Mouse (Mus musculus) limb, embryonic 12.5 days (tissue): ENCODE measurements around the gene Rimbp3. TPM values are rescaled to one million over a fixed set of nuclear protein-coding genes. Genes with fewer than 3 reads are reported as not detected.

ENCODE experiments used
- ATAC-seq: fragments of 200-750 bp; cut with Nextera tagmentation; 2 replicates; pipeline ENCODE4 v1.8.0; 2017; ENCODE audit warnings: low read depth, moderate TSS enrichment; ENCODE audit not compliant: insufficient number of reproducible peaks, insufficient read depth, low FRiP score, low TSS enrichment
- H3K27ac ChIP-seq: fragments of 300-500 bp; sonication (generic); 2 replicates; pipeline ENCODE4 v1.5.1; 2016; ENCODE audit warnings: mild to moderate bottlenecking, moderate library complexity
- H3K27me3 ChIP-seq: fragments of 300-500 bp; sonication (generic); 2 replicates; pipeline ENCODE4 v1.6.1; 2016; ENCODE audit warnings: mild to moderate bottlenecking, moderate library complexity
- H3K36me3 ChIP-seq: fragments of 300-500 bp; sonication (generic); 2 replicates; pipeline ENCODE4 v1.6.1; 2016; ENCODE audit warnings: mild to moderate bottlenecking, moderate library complexity
- H3K4me1 ChIP-seq: fragments of 300-500 bp; sonication (generic); replicated peaks from 2 replicates; pipeline ENCODE4 v1.6.1; 2016
- H3K4me2 ChIP-seq: fragments of 300-500 bp; sonication (generic); 2 replicates; pipeline ENCODE4 v1.6.1; 2016; ENCODE audit warnings: mild to moderate bottlenecking, moderate library complexity
- H3K4me3 ChIP-seq: fragments of 300-500 bp; sonication (generic); replicated peaks from 2 replicates; pipeline ENCODE4 v1.5.1; 2016; ENCODE audit warnings: mild to moderate bottlenecking
- H3K9ac ChIP-seq: fragments of 300-500 bp; sonication (generic); replicated peaks from 2 replicates; pipeline ENCODE4 v1.6.1; 2016; ENCODE audit warnings: mild to moderate bottlenecking, moderate library complexity
- H3K9me3 ChIP-seq: fragments of 300-500 bp; sonication (generic); 2 replicates; pipeline ENCODE4 v1.6.1; 2016; ENCODE audit warnings: mild to moderate bottlenecking, moderate library complexity
- WGBS: fragments of 180-500 bp; shearing (Covaris S2); methylation state at CpG from one replicate; pipeline ENCODE4 v1.1.7; 2016; 5-methylcytosine and 5-hydroxymethylcytosine counted together
- polyA plus RNA-seq: library from polyadenylated mRNA; unstranded; fragments of >200 nt; fragmentation: Nextera tagmentation; extraction: Ambion mirVana; gene quantifications from 2 replicates; pipeline ENCODE4 v1.2.1, GENCODE M21; 2016

Gene Rimbp3
- polyA plus RNA-seq, 1 experiment from 2014 or later: 0.85 TPM

GRCm38 (mm10) chr16:17239409-17239808, 31.0 kb downstream of the Rimbp3 start:
- Histone ChIP-seq H3K4me1 (peaks cover 51% of the 10 kb centered on the region), H3K4me3 (no peak overlapping the region), H3K36me3 (no peaks in the 10 kb centered on the region), H3K9me3 (no peaks in the 10 kb centered on the region), H3K9ac (no peak overlapping the region), H3K27ac (no peak overlapping the region), H3K27me3 (no peaks in the 10 kb centered on the region), H3K4me2 (no peak overlapping the region)
- 76% methylated on average over 2 of the region's 2 CpGs for WGBS
- no peak for ATAC-seq

DNA sequence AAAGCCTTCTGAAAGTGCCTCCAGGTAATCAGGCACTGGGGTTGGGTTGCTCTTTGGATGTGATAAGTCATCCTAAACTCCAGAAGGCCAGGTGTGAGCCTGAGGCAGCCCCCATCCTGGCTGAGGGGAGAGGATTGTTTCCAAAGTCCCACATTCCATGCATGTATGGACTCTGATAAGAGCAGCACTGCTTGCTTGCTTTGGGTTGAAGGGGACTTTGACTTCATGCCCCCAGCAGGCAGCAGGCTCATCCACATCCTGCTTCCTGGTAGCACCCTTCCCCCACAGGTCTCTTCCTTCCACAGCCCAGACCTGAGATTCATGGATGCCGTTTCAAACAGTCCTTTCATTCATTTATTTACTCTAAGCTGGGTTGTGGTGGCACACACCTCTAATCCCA, 35.3 kb downstream of the Rimbp3 start:
- 52% methylated on average over 1 of the region's 1 CpGs for WGBS
- Histone ChIP-seq H3K36me3 (no peaks in the 10 kb centered on the region), H3K27ac (no peak overlapping the region), H3K4me1 (peaks cover 30% of the 10 kb centered on the region), H3K9me3 (no peaks in the 10 kb centered on the region), H3K27me3 (no peaks in the 10 kb centered on the region), H3K4me3 (no peak overlapping the region), H3K9ac (no peak overlapping the region), H3K4me2 (no peak overlapping the region)
- no peak for ATAC-seq

DNA sequence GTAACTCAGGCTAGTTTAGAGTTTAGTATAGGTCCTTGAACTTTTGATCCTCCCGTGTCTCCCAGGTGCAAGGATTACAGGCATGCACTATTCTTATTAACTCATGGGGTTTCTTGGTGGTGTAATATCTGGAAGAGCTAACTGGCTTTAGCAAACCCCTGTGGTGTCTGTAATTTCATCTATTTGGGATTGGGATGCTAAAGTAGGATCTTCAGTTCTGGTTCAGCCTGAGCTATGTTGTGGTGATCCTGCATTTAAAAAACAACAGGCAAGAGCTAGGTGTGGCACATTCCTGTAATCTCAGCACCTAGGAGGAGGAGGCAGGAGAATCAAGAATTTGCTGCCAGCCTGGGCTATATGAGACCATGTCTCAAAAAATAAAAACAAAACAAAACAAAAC, 36.6 kb downstream of the Rimbp3 start:
- ATAC-seq: no peak
- no peak overlapping the region for H3K27ac ChIP-seq
- WGBS: 80% methylated on average over 1 of the region's 1 CpGs
- peaks cover 18% of the 10 kb centered on the region for H3K4me1 ChIP-seq
- no peaks in the 10 kb centered on the region for H3K9me3 ChIP-seq
- H3K36me3 ChIP-seq: no peaks in the 10 kb centered on the region
- no peak overlapping the region for H3K9ac ChIP-seq
- H3K4me2 ChIP-seq: no peak overlapping the region
- no peak overlapping the region for H3K4me3 ChIP-seq
- H3K27me3 ChIP-seq: no peaks in the 10 kb centered on the region

DNA sequence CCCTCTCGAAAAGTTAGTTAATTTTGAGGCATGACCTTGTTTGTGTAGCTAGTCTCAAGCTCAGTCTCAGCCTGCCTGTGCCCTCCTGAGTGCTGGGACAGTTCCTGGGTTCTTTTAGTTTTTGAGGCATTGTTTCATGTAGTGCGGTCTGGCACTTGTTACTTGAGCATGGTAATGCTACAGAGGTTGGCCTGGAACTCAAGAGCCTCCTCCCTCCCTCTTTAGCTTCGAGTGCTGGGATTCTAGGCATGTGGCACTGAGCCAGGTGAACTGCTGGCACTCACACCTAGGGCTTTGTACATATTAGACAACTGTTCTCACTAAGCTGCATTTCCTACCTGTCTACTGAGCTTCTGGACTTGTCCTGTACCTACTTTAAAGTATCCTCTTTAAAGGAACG, 39.3 kb downstream of the Rimbp3 start:
- no peaks in the 10 kb centered on the region for H3K27me3 ChIP-seq
- no peak for ATAC-seq
- H3K27ac ChIP-seq: no peak overlapping the region
- no peak overlapping the region for H3K4me3 ChIP-seq
- no peak overlapping the region for H3K9ac ChIP-seq
- no peak overlapping the region for H3K4me2 ChIP-seq
- H3K36me3 ChIP-seq: no peaks in the 10 kb centered on the region
- no peaks in the 10 kb centered on the region for H3K9me3 ChIP-seq
- 74% methylated on average over 4 of the region's 4 CpGs for whole genome bisulfite sequencing
- H3K4me1 ChIP-seq: peaks cover 28% of the 10 kb centered on the region

DNA sequence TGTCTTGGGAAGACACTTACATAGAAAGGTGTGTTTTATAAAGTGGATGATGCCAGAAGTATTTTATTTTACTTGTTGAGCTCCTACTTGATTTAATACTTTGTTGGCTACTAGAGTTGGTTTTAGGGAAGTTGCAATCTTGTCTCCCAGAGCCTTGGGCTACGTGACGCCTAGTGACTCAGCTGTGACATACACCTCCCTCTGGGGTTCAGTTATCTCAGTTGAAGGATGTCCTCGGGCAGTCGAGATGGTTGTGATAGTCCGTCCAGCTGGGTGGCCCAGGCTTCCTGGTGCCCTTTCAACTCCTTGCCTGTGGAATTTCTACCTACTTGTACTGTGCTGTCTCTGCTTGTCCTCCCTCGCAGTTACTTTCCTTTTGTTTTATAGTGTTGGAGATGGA, 40.7 kb downstream of the Rimbp3 start:
- peaks cover 36% of the 10 kb centered on the region for H3K4me1 ChIP-seq

DNA sequence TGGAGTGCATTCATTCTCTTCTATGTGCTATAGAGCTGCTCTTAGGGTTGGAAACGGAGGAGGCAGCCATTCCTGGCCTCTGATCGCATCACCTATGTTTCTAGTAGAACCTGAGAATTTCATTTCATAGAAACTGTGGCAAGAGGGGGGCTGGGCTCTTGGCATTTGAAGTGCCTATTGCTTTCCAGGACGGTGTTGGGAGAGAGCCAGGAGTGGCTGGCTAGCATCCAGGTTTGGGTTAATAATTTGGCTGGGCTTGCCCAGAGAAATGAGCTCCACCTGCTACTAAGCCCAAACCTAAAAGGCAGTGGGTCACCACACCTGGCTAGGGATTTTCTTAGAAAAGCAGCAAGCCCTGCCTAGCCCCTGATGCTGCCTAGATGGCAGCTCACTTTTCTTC, 43.1 kb downstream of the Rimbp3 start:
- no peak overlapping the region for H3K27ac ChIP-seq
- H3K9me3 ChIP-seq: no peaks in the 10 kb centered on the region
- peaks cover 15% of the 10 kb centered on the region for H3K36me3 ChIP-seq
- H3K27me3 ChIP-seq: no peaks in the 10 kb centered on the region
- H3K4me3 ChIP-seq: no peak overlapping the region
- ATAC-seq: 0 out of 2 replicates have a peak, but pooled peaks have one; percentile 18
- 67% methylated on average over 3 of the region's 3 CpGs for WGBS
- no peak overlapping the region for H3K9ac ChIP-seq
- H3K4me2 ChIP-seq: no peak overlapping the region
- peaks cover 48% of the 10 kb centered on the region for H3K4me1 ChIP-seq

More for the DNA sequence above, 40.7 kb downstream of the Rimbp3 start:
- WGBS: 72% methylated on average over 6 of the region's 6 CpGs
- no peaks in the 10 kb centered on the region for H3K36me3 ChIP-seq
- no peak overlapping the region for H3K27ac ChIP-seq
- no peak for ATAC-seq
- H3K27me3 ChIP-seq: no peaks in the 10 kb centered on the region
- no peaks in the 10 kb centered on the region for H3K9me3 ChIP-seq
- H3K9ac ChIP-seq: no peak overlapping the region
- H3K4me2 ChIP-seq: no peak overlapping the region
- no peak overlapping the region for H3K4me3 ChIP-seq

DNA sequence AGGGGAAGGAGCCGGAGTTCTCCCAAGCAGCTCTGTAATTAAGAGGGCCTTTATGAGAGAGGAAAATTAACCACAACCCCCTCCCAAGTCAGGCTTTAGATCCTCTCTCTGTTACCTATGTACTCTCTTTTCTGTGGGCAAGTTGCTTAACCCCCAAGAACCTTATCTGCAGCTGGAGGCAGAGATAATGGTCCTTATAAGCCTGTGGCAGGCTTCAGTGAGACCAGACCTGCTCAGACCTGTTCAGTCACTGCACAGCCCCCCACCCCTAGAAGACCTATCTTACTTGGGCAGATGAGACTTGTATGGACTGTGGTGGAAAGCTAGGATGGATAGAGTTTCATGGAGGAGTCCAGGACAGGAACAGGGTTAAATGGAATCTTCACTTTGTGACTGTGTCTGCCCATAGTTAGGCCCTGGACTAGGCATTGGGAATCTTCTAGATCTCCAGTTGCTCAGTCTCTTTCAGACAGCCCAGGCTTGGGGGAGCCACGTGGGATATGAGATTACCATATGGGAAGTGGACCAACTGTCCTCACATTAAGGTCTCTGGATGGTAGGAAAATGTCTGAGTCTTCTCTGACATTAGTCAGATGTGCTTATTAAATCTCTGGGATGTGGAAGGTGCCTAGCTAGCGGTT, 43.8 kb downstream of the Rimbp3 start:
- WGBS: 67% methylated on average over 3 of the region's 3 CpGs
- Histone ChIP-seq H3K9ac (no peak overlapping the region), H3K4me3 (no peak overlapping the region), H3K36me3 (peaks cover 22% of the 10 kb centered on the region), H3K9me3 (no peaks in the 10 kb centered on the region), H3K27ac (no peak overlapping the region), H3K4me1 (peaks cover 48% of the 10 kb centered on the region), H3K27me3 (no peaks in the 10 kb centered on the region), H3K4me2 (no peak overlapping the region)
- no peak for ATAC-seq

DNA sequence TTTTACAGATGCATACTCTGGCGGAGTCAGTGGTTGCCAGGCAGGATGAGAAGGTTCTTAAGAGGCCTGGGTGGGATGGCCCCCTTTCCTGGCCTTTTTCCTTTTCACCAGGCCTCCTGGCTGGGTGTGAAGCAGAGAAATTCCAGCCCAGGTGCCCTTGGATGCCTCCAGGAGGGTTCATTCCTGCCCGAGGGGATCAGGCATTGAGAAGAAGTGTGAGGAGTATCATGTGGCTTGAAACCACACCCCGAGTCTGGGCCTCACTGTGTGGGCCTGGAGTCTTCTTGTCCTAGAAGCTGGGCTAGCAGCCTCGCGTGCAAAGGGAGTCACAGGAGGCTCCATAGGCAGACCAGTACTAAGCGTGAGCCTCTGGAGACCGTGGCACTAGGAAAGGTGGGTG, 44.4 kb downstream of the Rimbp3 start:
- H3K9me3 ChIP-seq: no peaks in the 10 kb centered on the region
- ATAC-seq: no peak
- 52% methylated on average over 7 of the region's 7 CpGs for WGBS
- peaks cover 42% of the 10 kb centered on the region for H3K4me1 ChIP-seq
- no peak overlapping the region for H3K4me3 ChIP-seq
- H3K9ac ChIP-seq: no peak overlapping the region
- no peak overlapping the region for H3K27ac ChIP-seq
- no peaks in the 10 kb centered on the region for H3K27me3 ChIP-seq
- H3K36me3 ChIP-seq: peaks cover 28% of the 10 kb centered on the region
- H3K4me2 ChIP-seq: no peak overlapping the region

- ATAC-seq: no peak
- peaks cover 41% of the 10 kb centered on the region for H3K36me3 ChIP-seq
- WGBS: 30% methylated on average over 4 of the region's 4 CpGs
Measured at GRCm38 (mm10) chr16:17254005-17254597, 45.7 kb downstream of the Rimbp3 start.

GRCm38 (mm10) chr16:17255270-17255669, 46.9 kb downstream of the Rimbp3 start:
- H3K4me3 ChIP-seq: no peak overlapping the region
- WGBS: 52% methylated on average over 2 of the region's 2 CpGs
- H3K36me3 ChIP-seq: peaks cover 52% of the 10 kb centered on the region
- H3K27me3 ChIP-seq: no peaks in the 10 kb centered on the region
- no peak overlapping the region for H3K27ac ChIP-seq
- H3K9me3 ChIP-seq: no peaks in the 10 kb centered on the region
- peaks cover 42% of the 10 kb centered on the region for H3K4me1 ChIP-seq
- no peak overlapping the region for H3K9ac ChIP-seq
- no peak overlapping the region for H3K4me2 ChIP-seq
- ATAC-seq: no peak

More at GRCm38 (mm10) chr16:17254005-17254597, 45.7 kb downstream of the Rimbp3 start:
- no peaks in the 10 kb centered on the region for H3K27me3 ChIP-seq
- peaks cover 42% of the 10 kb centered on the region for H3K4me1 ChIP-seq
- no peak overlapping the region for H3K27ac ChIP-seq
- no peak overlapping the region for H3K4me2 ChIP-seq
- no peak overlapping the region for H3K9ac ChIP-seq
- H3K4me3 ChIP-seq: no peak overlapping the region
- H3K9me3 ChIP-seq: no peaks in the 10 kb centered on the region

- H3K9ac ChIP-seq: no peak overlapping the region
- no peaks in the 10 kb centered on the region for H3K9me3 ChIP-seq
- H3K27me3 ChIP-seq: no peaks in the 10 kb centered on the region
- H3K4me2 ChIP-seq: no peak overlapping the region
- peaks cover 28% of the 10 kb centered on the region for H3K4me1 ChIP-seq
- WGBS: 92% methylated on average over 9 of the region's 9 CpGs
- no peak overlapping the region for H3K4me3 ChIP-seq
- H3K27ac ChIP-seq: no peak overlapping the region
- peaks cover 69% of the 10 kb centered on the region for H3K36me3 ChIP-seq
- no peak for ATAC-seq
Measured at GRCm38 (mm10) chr16:17257359-17257821, 49.0 kb downstream of the Rimbp3 start.

DNA sequence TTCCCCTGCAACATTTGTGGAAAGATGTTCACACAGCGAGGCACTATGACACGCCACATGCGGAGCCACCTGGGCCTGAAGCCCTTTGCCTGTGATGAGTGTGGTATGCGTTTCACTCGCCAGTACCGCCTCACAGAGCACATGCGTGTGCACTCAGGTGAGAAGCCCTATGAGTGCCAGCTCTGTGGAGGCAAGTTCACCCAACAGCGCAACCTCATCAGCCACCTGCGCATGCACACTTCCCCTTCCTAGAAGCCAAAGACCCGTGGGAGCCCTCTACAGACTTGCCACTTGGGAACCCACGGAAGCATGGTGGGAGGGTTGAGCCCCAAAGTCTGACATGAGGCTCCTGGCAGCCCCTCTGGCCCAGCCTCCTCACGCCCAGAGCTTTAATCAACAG, 50.5 kb downstream of the Rimbp3 start:
- Histone ChIP-seq H3K27me3 (no peaks in the 10 kb centered on the region), H3K4me1 (peaks cover 14% of the 10 kb centered on the region), H3K9me3 (no peaks in the 10 kb centered on the region), H3K4me3 (no peak overlapping the region), H3K4me2 (no peak overlapping the region), H3K36me3 (peaks cover 74% of the 10 kb centered on the region), H3K27ac (no peak overlapping the region), H3K9ac (no peak overlapping the region)
- no peak for ATAC-seq
- WGBS: 96% methylated on average over 12 of the region's 12 CpGs
